Comparison of ENCODE assay signal across 9 mouse cellular contexts in the genomic region with DNA sequence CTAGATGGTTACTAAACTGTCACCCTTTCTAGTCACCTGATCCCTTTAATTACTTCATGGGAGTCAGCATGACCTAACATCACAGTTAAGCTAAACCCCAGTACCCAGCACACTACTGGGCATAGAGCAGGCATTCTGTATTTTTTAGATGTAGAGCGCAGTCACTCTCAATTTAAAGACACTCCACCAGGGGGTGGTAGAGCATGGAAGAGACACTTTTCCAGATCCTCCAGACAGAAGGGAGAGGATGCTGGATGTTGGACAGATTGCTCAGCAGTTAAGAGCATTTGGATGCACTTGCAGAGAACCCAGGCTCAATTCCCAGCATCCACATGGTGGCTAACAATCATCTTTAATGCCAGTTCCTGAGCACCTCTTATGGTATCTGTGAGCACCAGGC. TPM values are rescaled to one million over a fixed set of nuclear protein-coding genes. Genes with fewer than 3 reads are reported as not detected.
DNase-seq lines count a peak whose midpoint lies in the region; ATAC-seq and TF ChIP-seq lines count a peak whose summit lies in the region.
"Had no signal": no experiment of that assay in that cellular context is flagged by ENCODE, and none has a peak within 500 bp of the region (broad histone marks: within the 10 kb centered on the region; RNA-seq: fewer than 3 reads in every experiment).

No protein-coding gene starts in this region.

- H3K9ac ChIP-seq in kidney, embryonic 14.5 days (ENCODE audit: low read depth, low read length), result no peak overlapping the region
- H3K9ac ChIP-seq in kidney, postnatal 0 days (ENCODE audit: low read depth, low read length), result no peak overlapping the region
- H3K9ac ChIP-seq in neural tube, embryonic 15.5 days (replicated peaks), result no peak overlapping the region
- H3K9ac ChIP-seq: hindbrain, embryonic 15.5 days had no signal

- no peaks in the 10 kb centered on the region for H3K9me3 ChIP-seq in kidney, embryonic 14.5 days (ENCODE audit: control insufficient read depth, low read length)
- H3K9me3 ChIP-seq in kidney, postnatal 0 days (replicated peaks; ENCODE audit: low read length), result no peaks in the 10 kb centered on the region
- no peaks in the 10 kb centered on the region for H3K9me3 ChIP-seq in neural tube, embryonic 15.5 days (replicated peaks)
- H3K9me3 ChIP-seq: hindbrain, embryonic 15.5 days had no signal

- WGBS in cerebellum, adult 2 months, result 93% methylated on average over 1 of the region's 1 CpGs
- 93% methylated on average over 1 of the region's 1 CpGs for WGBS in kidney, embryonic 14.5 days
- 79% methylated on average over 1 of the region's 1 CpGs for WGBS in kidney, postnatal 0 days
- WGBS in neural tube, embryonic 15.5 days, result 95% methylated on average over 1 of the region's 1 CpGs

- H3K4me2 ChIP-seq in kidney, embryonic 14.5 days (replicated peaks; ENCODE audit: low read depth, low read length), result no peak overlapping the region
- H3K4me2 ChIP-seq in kidney, postnatal 0 days (ENCODE audit: low read length), result no peak overlapping the region
- H3K4me2 ChIP-seq in neural tube, embryonic 15.5 days, result no peak overlapping the region
- H3K4me2 ChIP-seq: hindbrain, embryonic 15.5 days had no signal

- no peak for TF ChIP-seq POLR2A in cerebellum, adult 2 months (IDR thresholded peaks at IDR 0.05; ENCODE audit: borderline replicate concordance, insufficient read depth, low read length)

- peak in 1 of 2 experiments; percentile 45 for DNase-seq in cerebellum, adult 2 months
- no peak for DNase-seq in cerebellum, adult 9-11 months
- DNase-seq in kidney, adult 9 months, result peak; percentile 62
- DNase-seq in kidney, postnatal 0 days (ENCODE audit: low spot score), result peak; percentile 61
- DNase-seq in right cerebral cortex, adult 2 months (ENCODE audit: low spot score in 2 of 2), result peak; percentile 53 to 57
- no peak for DNase-seq in urinary bladder, postnatal 10 days (ENCODE audit: low spot score)

- peak; percentile 40; the same call in 1 of the 2 replicates for TF ChIP-seq CTCF in cerebellum, adult 2 months (IDR thresholded peaks at IDR 0.05; ENCODE audit: borderline replicate concordance, insufficient read depth, low read depth, low read length)
- peak; percentile 71 for TF ChIP-seq CTCF in kidney, postnatal 0 days (IDR thresholded peaks at IDR 0.05; ENCODE audit: low read depth)

- no peak overlapping the region for H3K27ac ChIP-seq in cerebellum, adult 2 months (ENCODE audit: insufficient read depth, low read length)
- no peak overlapping the region for H3K27ac ChIP-seq in kidney, embryonic 14.5 days (ENCODE audit: low read depth, low read length)
- no peak overlapping the region for H3K27ac ChIP-seq in kidney, postnatal 0 days
- no peak overlapping the region for H3K27ac ChIP-seq in neural tube, embryonic 15.5 days (replicated peaks)
- H3K27ac ChIP-seq: hindbrain, embryonic 15.5 days had no signal

- ATAC-seq in kidney, embryonic 14.5 days (ENCODE audit: low FRiP score, low TSS enrichment), result no peak
- no peak for ATAC-seq in kidney, postnatal 0 days (replicated peaks; ENCODE audit: low FRiP score, low read depth)
- ATAC-seq in neural tube, embryonic 15.5 days (ENCODE audit: low FRiP score), result no peak

- no peaks in the 10 kb centered on the region for H3K27me3 ChIP-seq in cerebellum, adult 2 months (ENCODE audit: control insufficient read depth, insufficient read depth, low read length)
- H3K27me3 ChIP-seq in kidney, embryonic 14.5 days (ENCODE audit: control insufficient read depth, insufficient read depth, low read length), result no peaks in the 10 kb centered on the region
- no peaks in the 10 kb centered on the region for H3K27me3 ChIP-seq in kidney, postnatal 0 days (ENCODE audit: insufficient read depth, low read length)
- no peaks in the 10 kb centered on the region for H3K27me3 ChIP-seq in neural tube, embryonic 15.5 days (replicated peaks)
- H3K27me3 ChIP-seq: hindbrain, embryonic 15.5 days had no signal

- no peak overlapping the region for H3K4me3 ChIP-seq in cerebellum, adult 2 months (replicated peaks; ENCODE audit: insufficient read depth, low read depth, low read length)
- H3K4me3 ChIP-seq in kidney, embryonic 14.5 days (ENCODE audit: low read length), result no peak overlapping the region
- no peak overlapping the region for H3K4me3 ChIP-seq in kidney, postnatal 0 days (replicated peaks; ENCODE audit: low read depth, low read length)
- H3K4me3 ChIP-seq in neural tube, embryonic 15.5 days (replicated peaks), result no peak overlapping the region
- H3K4me3 ChIP-seq: hindbrain, embryonic 15.5 days had no signal

- H3K36me3 ChIP-seq in kidney, embryonic 14.5 days (ENCODE audit: control insufficient read depth, insufficient read depth, low read length), result peaks cover 87% of the 10 kb centered on the region
- peaks cover 69% of the 10 kb centered on the region for H3K36me3 ChIP-seq in kidney, postnatal 0 days (ENCODE audit: insufficient read depth, low read length)
- peaks cover 86% of the 10 kb centered on the region for H3K36me3 ChIP-seq in neural tube, embryonic 15.5 days

- H3K4me1 ChIP-seq in cerebellum, adult 2 months (ENCODE audit: control insufficient read depth, insufficient read depth, low read length), result peaks cover 4% of the 10 kb centered on the region; the same call in 1 of the 2 replicates
- H3K4me1 ChIP-seq in kidney, embryonic 14.5 days (ENCODE audit: control insufficient read depth, insufficient read depth, low read length), result no peaks in the 10 kb centered on the region
- H3K4me1 ChIP-seq in kidney, postnatal 0 days (replicated peaks; ENCODE audit: insufficient read depth, low read length), result no peaks in the 10 kb centered on the region
- peaks cover 11% of the 10 kb centered on the region for H3K4me1 ChIP-seq in neural tube, embryonic 15.5 days

RNA-seq across cellular contexts. Expression of a gene that starts 15.4 kb away (rescaled TPM):
- 155 and 156 TPM in 2 replicates for polyA plus RNA-seq in cerebellum, adult 2 months (2012; rRNA removed)
- 70.1 and 158 TPM in 2 replicates for polyA plus RNA-seq in kidney, embryonic 14.5 days (2014; fragmentation: Nextera tagmentation; extraction: Ambion mirVana)
- 86.4 and 98.4 TPM in 2 replicates for polyA plus RNA-seq in kidney, postnatal 0 days (2015; fragmentation: Nextera tagmentation; extraction: Ambion mirVana)
- 213 and 218 TPM in 2 replicates for polyA plus RNA-seq in neural tube, embryonic 15.5 days (2015; fragmentation: Nextera tagmentation; extraction: Ambion mirVana)

RNA-seq across cellular contexts. Expression of a gene that starts 33.0 kb away (rescaled TPM):
- 0.86 and 0.92 TPM in 2 replicates for polyA plus RNA-seq in cerebellum, adult 2 months (2012; rRNA removed)
- polyA plus RNA-seq in kidney, embryonic 14.5 days (2014; fragmentation: Nextera tagmentation; extraction: Ambion mirVana), result 0.58 and 0.77 TPM in 2 replicates
- polyA plus RNA-seq in kidney, postnatal 0 days (2015; fragmentation: Nextera tagmentation; extraction: Ambion mirVana), result 0.72 and 0.96 TPM in 2 replicates
- polyA plus RNA-seq in neural tube, embryonic 15.5 days (2015; fragmentation: Nextera tagmentation; extraction: Ambion mirVana), result 1.2 and 2.1 TPM in 2 replicates

RNA-seq across cellular contexts. Expression of a gene that starts 39.8 kb away (rescaled TPM):
- polyA plus RNA-seq in cerebellum, adult 2 months (2012; rRNA removed), result 16.1 and 19.1 TPM in 2 replicates
- 8.5 and 12.3 TPM in 2 replicates for polyA plus RNA-seq in kidney, embryonic 14.5 days (2014; fragmentation: Nextera tagmentation; extraction: Ambion mirVana)
- 5.4 and 6.0 TPM in 2 replicates for polyA plus RNA-seq in kidney, postnatal 0 days (2015; fragmentation: Nextera tagmentation; extraction: Ambion mirVana)
- 9.1 and 10.1 TPM in 2 replicates for polyA plus RNA-seq in neural tube, embryonic 15.5 days (2015; fragmentation: Nextera tagmentation; extraction: Ambion mirVana)

Comparison
In these comparisons a context has a peak if more than half of its experiments do, and no peak if none do; other contexts are left out.
1. DNase-seq: peak in kidney, adult 9 months (single experiment), kidney, postnatal 0 days (single experiment) and right cerebral cortex, adult 2 months (2 of 2); none in cerebellum, adult 9-11 months (single experiment) and urinary bladder, postnatal 10 days (single experiment).